Mouse (Mus musculus): ENCODE data around the gene Rapgef4.

GRCm38 (mm10) chr2:72296984-72297715 is 316.1 kb downstream of the Rapgef4 start:
- TF ChIP-seq CTCF (IDR thresholded peaks at IDR 0.05; ENCODE audit: low read depth) = no peak
- TF ChIP-seq EP300 (optimal IDR thresholded peaks at IDR 0.05) = no peak

Measured in stomach, postnatal 0 days (tissue).